Mouse (Mus musculus) lung, adult 2 months (tissue): ENCODE measurements at regions not wholly inside any gene's neighbourhood (a gene's known extent, or its start where the extent isn't known, plus 50 kb on each side); places are given as distances from the start of the nearest gene placed in this dataset.

ENCODE experiments used
- CTCF ChIP-seq: fragments of 200-500 bp; IDR thresholded peaks from 2 replicates; pipeline ENCODE4 v1.5.1; 2011; ENCODE audit warnings: mild to moderate bottlenecking, low read length, control low read depth; ENCODE audit not compliant: insufficient read depth
- POLR2A ChIP-seq: fragments of 200-500 bp; IDR thresholded peaks from 2 replicates; pipeline ENCODE4 v1.6.1; 2011; ENCODE audit warnings: low read depth, mild to moderate bottlenecking, control low read depth, low read length, borderline replicate concordance; ENCODE audit errors: extremely low read depth

GRCm38 (mm10) chr9:63074023-63074750 lies 74.6 kb downstream of the Skor1 start:
- TF ChIP-seq POLR2A (no peak), CTCF (no peak)
